Mouse (Mus musculus) heart, embryonic 16.5 days (tissue): ENCODE results near the gene Setdb2. TPM values are rescaled to one million over a fixed set of nuclear protein-coding genes. Genes with fewer than 3 reads are reported as not detected.

Experiments used
- ATAC-seq: fragments of 200-750 bp; cut with Nextera tagmentation; replicated peaks from 2 replicates; pipeline ENCODE4 v1.8.0; 2017; ENCODE audit warnings: moderate number of reproducible peaks; ENCODE audit not compliant: insufficient read depth, low FRiP score; ENCODE audit errors: extremely low read depth
- H3K27ac ChIP-seq: fragments of 300-500 bp; sonication (generic); 2 replicates; pipeline ENCODE4 v1.5.1; 2014; ENCODE audit warnings: mild to moderate bottlenecking, low read length, control low read depth, moderate library complexity
- H3K27me3 ChIP-seq: fragments of 300-500 bp; sonication (generic); 2 replicates; pipeline ENCODE4 v1.6.1; 2014; ENCODE audit warnings: low read length, mixed read lengths; ENCODE audit not compliant: control insufficient read depth, insufficient read depth
- H3K36me3 ChIP-seq: fragments of 300-500 bp; sonication (generic); 2 replicates; pipeline ENCODE4 v1.6.1; 2014; ENCODE audit not compliant: control insufficient read depth, insufficient read depth
- H3K4me1 ChIP-seq: fragments of 300-500 bp; sonication (generic); 2 replicates; pipeline ENCODE4 v1.6.1; 2014; ENCODE audit warnings: low read length, mixed read lengths; ENCODE audit not compliant: control insufficient read depth, insufficient read depth
- H3K4me2 ChIP-seq: fragments of 300-500 bp; sonication (generic); 2 replicates; pipeline ENCODE4 v1.6.1; 2014; ENCODE audit warnings: low read depth, mild to moderate bottlenecking, control low read depth, low read length
- H3K4me3 ChIP-seq: fragments of 300-500 bp; sonication (generic); 2 replicates; pipeline ENCODE4 v1.5.1; 2014; ENCODE audit warnings: mild to moderate bottlenecking, control low read depth, low read length
- H3K9ac ChIP-seq: fragments of 300-500 bp; sonication (generic); 2 replicates; pipeline ENCODE4 v1.6.1; 2014; ENCODE audit warnings: low read length, control low read depth
- H3K9me3 ChIP-seq: fragments of 300-500 bp; sonication (generic); replicated peaks from 2 replicates; pipeline ENCODE4 v1.6.1; 2016; ENCODE audit warnings: low read length; ENCODE audit not compliant: control insufficient read depth
- WGBS: fragments of 180-500 bp; shearing (Covaris S2); extraction: QIAGEN DNeasy Blood & Tissue Kit; methylation state at CpG from one replicate; pipeline ENCODE4 v1.1.7; 2014; 5-methylcytosine and 5-hydroxymethylcytosine counted together
- polyA plus RNA-seq: library from polyadenylated mRNA; unstranded; fragments of >200 nt; fragmentation: Nextera tagmentation; extraction: Ambion mirVana; gene quantifications from 2 replicates; pipeline ENCODE4 v1.2.1, GENCODE M21; 2015

Gene Setdb2
- polyA plus RNA-seq = 5.8 and 6.2 TPM in 2 replicates

- under 1% methylated on average over 64 of the region's 66 CpGs for WGBS
- Histone ChIP-seq H3K27me3 (no peaks in the 10 kb centered on the region), H3K4me3 (peak within 1 kb of the TSS; percentile 95), H3K9me3 (no peaks in the 10 kb centered on the region), H3K9ac (peak within 1 kb of the TSS; percentile 95), H3K27ac (peak within 1 kb of the TSS; percentile 86), H3K4me2 (peak within 1 kb of the TSS; percentile 94), H3K36me3 (no peaks in the 10 kb centered on the region), H3K4me1 (peaks cover 5% of the 10 kb centered on the region; the same call in 1 of the 2 replicates)
- ATAC-seq = peak; percentile 100
These were observed at the start of gene Setdb2, which contains the start of gene Cab39l for GRCm38 (mm10) chr14:59440558-59441471. Gene Setdb2, minus strand, starts transcription at chr14:59440884. Gene Cab39l, plus strand, starts transcription at chr14:59440972.

DNA sequence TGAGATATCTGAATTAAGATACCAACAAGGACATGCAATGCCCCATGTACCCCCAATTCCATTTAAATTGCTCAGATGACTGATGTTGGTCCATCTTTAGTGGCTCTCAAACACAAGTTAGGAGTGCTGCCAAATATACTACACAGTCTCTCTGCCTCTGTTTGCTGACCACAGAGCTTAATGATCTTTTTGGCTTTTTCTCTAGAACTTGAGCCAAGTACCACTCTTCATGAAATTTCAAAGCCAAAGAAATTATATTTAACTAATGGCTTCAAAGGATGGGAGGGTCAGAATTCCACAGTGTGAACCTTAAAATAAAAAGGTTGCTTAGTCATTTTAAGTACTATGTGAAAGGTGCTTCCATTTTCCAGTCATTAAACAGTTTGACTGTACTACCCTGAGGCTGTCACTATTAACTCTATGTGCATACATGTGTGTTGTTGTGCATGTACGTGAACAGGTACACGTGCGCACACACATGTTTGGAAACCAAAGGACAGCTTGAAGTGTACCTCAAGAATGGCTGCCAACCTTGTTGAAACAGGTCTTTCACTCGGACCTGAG, 44.6 kb upstream of the Setdb2 start:
- ATAC-seq = no peak
- WGBS = 85% methylated on average over 4 of the region's 4 CpGs

DNA sequence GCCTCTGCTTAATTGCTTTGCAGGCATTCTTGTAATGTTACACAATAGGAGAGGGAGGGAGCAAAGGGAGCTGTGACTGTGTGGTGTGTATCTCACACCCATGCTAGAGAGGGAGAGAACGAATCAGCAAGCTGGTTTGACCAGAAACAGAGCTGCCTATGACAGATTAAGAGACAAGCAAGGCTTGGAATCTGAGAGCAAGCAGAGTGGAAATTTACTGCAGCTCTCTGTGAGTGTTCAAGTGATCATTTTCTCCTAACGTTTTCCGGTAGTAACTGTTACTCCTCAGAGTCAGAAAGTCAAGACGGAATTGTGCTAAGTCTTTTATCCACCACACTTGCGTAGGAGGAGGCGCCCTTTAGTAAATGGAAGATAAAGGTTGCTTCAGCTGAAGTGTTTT, 38.0 kb upstream of the Setdb2 start:
- Histone ChIP-seq H3K4me1 (peaks cover 6% of the 10 kb centered on the region), H3K27me3 (no peaks in the 10 kb centered on the region), H3K9ac (no peak overlapping the region), H3K4me3 (peak overlapping the region; percentile 34), H3K36me3 (no peaks in the 10 kb centered on the region), H3K4me2 (peak overlapping the region; percentile 45), H3K9me3 (no peaks in the 10 kb centered on the region), H3K27ac (peak overlapping the region; percentile 70)
- 0 out of 2 replicates have a peak, but pooled peaks have one; percentile 49 for ATAC-seq
- 26% methylated on average over 6 of the region's 6 CpGs for WGBS

More for the DNA sequence above, 44.6 kb upstream of the Setdb2 start:
- Histone ChIP-seq H3K36me3 (no peaks in the 10 kb centered on the region), H3K4me2 (no peak overlapping the region), H3K27ac (no peak overlapping the region), H3K9ac (no peak overlapping the region), H3K4me3 (no peak overlapping the region), H3K9me3 (no peaks in the 10 kb centered on the region), H3K4me1 (no peaks in the 10 kb centered on the region), H3K27me3 (no peaks in the 10 kb centered on the region)

DNA sequence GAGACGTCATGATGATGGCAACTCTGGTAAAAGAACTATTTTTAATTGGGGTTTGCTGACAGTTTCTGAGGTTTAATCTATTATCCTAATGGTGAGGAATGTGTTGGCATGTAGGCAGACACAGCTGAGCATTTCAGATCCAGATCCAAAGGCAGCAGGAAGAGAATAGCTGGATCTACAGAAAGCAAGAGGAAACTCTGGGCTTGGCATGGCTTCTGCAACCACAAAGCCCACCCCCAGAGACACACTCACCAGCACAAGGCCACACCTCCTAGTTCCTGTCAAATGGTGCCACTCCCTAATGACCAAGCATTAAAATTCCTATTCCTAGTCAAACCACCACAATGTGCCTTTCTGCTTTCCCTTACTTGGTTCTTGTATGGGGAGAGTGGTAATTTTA, 30.1 kb upstream of the Setdb2 start:
- H3K4me2 ChIP-seq = no peak overlapping the region
- H3K9ac ChIP-seq = no peak overlapping the region
- no peak overlapping the region for H3K4me3 ChIP-seq
- no peak for ATAC-seq
- 56% methylated on average over 1 of the region's 1 CpGs for WGBS
- H3K27me3 ChIP-seq = no peaks in the 10 kb centered on the region
- H3K36me3 ChIP-seq = no peaks in the 10 kb centered on the region
- H3K9me3 ChIP-seq = no peaks in the 10 kb centered on the region
- peaks cover 6% of the 10 kb centered on the region; the same call in 1 of the 2 replicates for H3K4me1 ChIP-seq
- H3K27ac ChIP-seq = no peak overlapping the region; the same call in 1 of the 2 replicates

DNA sequence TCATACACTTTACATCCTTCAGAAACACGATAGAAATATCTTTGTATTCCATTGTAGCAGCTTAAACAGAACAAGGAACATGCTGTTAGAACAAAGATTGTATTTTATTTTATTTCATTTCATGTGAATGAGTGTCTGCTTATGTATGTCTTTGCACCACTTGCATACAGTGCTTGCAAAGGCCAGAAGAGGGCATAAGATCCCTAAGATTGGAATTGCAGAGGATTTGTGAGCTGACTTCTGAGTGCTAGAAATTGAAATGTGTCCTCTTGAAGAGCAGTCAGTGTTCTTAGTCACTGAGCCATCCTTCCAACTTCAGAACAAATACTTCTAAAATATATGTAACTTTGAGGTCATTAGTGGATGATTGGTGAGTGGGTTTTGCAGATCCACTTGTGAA, 27.1 kb upstream of the Setdb2 start:
- Histone ChIP-seq H3K36me3 (no peaks in the 10 kb centered on the region), H3K4me1 (peaks cover 6% of the 10 kb centered on the region; the same call in 1 of the 2 replicates), H3K4me3 (no peak overlapping the region), H3K27ac (no peak overlapping the region), H3K4me2 (no peak overlapping the region), H3K9me3 (no peaks in the 10 kb centered on the region), H3K9ac (no peak overlapping the region), H3K27me3 (no peaks in the 10 kb centered on the region)
- ATAC-seq = no peak
- 53% methylated on average over 1 of the region's 1 CpGs for WGBS

- ATAC-seq = no peak
- peaks cover 6% of the 10 kb centered on the region; the same call in 1 of the 2 replicates for H3K4me1 ChIP-seq
- H3K9ac ChIP-seq = no peak overlapping the region
- no peak overlapping the region for H3K4me2 ChIP-seq
- no peaks in the 10 kb centered on the region for H3K27me3 ChIP-seq
- no peak overlapping the region for H3K4me3 ChIP-seq
- no peak overlapping the region for H3K27ac ChIP-seq
- H3K9me3 ChIP-seq = no peaks in the 10 kb centered on the region
- 91% methylated on average over 2 of the region's 2 CpGs for WGBS
- no peaks in the 10 kb centered on the region; the same call in 1 of the 2 replicates for H3K36me3 ChIP-seq
These were observed 25.8 kb upstream of the Setdb2 start for GRCm38 (mm10) chr14:59466503-59466902.

- peaks cover 8% of the 10 kb centered on the region; the same call in 1 of the 2 replicates for H3K4me1 ChIP-seq
- H3K27ac ChIP-seq = no peak overlapping the region
- no peaks in the 10 kb centered on the region for H3K36me3 ChIP-seq
- H3K4me2 ChIP-seq = no peak overlapping the region
- no peak for ATAC-seq
- H3K9ac ChIP-seq = no peak overlapping the region
- H3K27me3 ChIP-seq = no peaks in the 10 kb centered on the region
- H3K4me3 ChIP-seq = no peak overlapping the region
- peaks cover 6% of the 10 kb centered on the region for H3K9me3 ChIP-seq
These were observed 7.3 kb upstream of the Setdb2 start for GRCm38 (mm10) chr14:59447981-59448380.

DNA sequence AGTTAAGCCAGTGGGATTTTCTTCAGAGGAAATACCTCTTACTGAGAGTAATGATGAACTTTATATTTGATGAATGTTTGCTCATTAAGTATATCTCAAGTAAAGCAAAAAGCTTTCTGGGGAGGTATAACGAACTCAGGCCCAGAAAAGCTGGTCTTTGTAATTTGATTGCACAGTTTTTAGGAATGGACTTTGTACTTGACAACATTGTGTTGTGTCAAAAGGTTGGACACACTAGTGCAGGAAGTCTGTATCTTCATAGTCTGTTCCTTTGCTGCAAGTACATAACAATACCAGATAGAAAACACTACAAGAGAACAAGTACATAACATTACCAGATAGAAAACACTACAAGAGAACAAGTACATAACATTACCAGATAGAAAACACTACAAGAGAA, 4.7 kb upstream of the Setdb2 start:
- Histone ChIP-seq H3K9ac (no peak overlapping the region), H3K4me3 (no peak overlapping the region), H3K27me3 (no peaks in the 10 kb centered on the region), H3K4me2 (no peak overlapping the region), H3K27ac (no peak overlapping the region), H3K36me3 (no peaks in the 10 kb centered on the region), H3K9me3 (peaks cover 6% of the 10 kb centered on the region), H3K4me1 (peaks cover 11% of the 10 kb centered on the region)
- ATAC-seq = no peak
- 81% methylated on average over 1 of the region's 1 CpGs for WGBS

DNA sequence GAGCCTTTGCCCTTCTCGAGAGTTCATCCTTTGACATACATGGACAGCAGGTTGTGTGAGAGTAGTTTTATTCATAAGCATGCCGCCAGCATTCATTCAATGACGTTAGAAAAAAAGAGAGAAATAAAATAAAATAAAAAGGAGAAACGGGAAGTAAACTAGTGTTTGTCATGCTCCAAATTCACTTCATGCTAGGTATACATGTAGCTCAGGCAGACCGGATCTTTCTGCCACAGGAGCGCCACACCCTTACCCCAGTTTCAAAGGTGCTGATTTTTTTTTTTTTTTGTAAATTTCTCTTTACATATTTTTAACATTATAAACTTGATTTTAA, 755 bp upstream of the Setdb2 start:
- H3K4me3 ChIP-seq = peak overlapping the region; percentile 95
- H3K4me2 ChIP-seq = peak overlapping the region; percentile 94
- H3K4me1 ChIP-seq = peaks cover 5% of the 10 kb centered on the region; the same call in 1 of the 2 replicates
- no peaks in the 10 kb centered on the region for H3K27me3 ChIP-seq
- H3K9me3 ChIP-seq = no peaks in the 10 kb centered on the region
- H3K27ac ChIP-seq = peak overlapping the region; percentile 86
- H3K36me3 ChIP-seq = no peaks in the 10 kb centered on the region
- ATAC-seq = no peak
- WGBS = 9% methylated on average over 6 of the region's 6 CpGs
- H3K9ac ChIP-seq = peak overlapping the region; percentile 95
